Mouse (Mus musculus) forebrain, embryonic 13.5 days (tissue): ENCODE results near the gene Cox7a2. TPM values are rescaled to one million over a fixed set of nuclear protein-coding genes. Genes with fewer than 3 reads are reported as not detected.
A peak's percentile ranks its signal among the peaks of the same experiment; 100 is the strongest.

Source experiments
- ATAC-seq: fragments of 200-750 bp; cut with Nextera tagmentation; 2 replicates; pipeline ENCODE4 v1.8.0; 2017
- H3K27ac ChIP-seq: fragments of 300-500 bp; sonication (generic); 2 replicates; pipeline ENCODE4 v1.5.1; 2015; ENCODE audit warnings: inconsistent platforms, mild to moderate bottlenecking, moderate library complexity
- H3K27me3 ChIP-seq: fragments of 300-500 bp; sonication (generic); 2 replicates; pipeline ENCODE4 v1.6.1; 2015; ENCODE audit warnings: mild to moderate bottlenecking, inconsistent platforms
- H3K36me3 ChIP-seq: fragments of 300-500 bp; sonication (generic); 2 replicates; pipeline ENCODE4 v1.6.1; 2015; ENCODE audit warnings: mild to moderate bottlenecking, inconsistent platforms; ENCODE audit not compliant: poor library complexity, severe bottlenecking
- H3K4me1 ChIP-seq: fragments of 300-500 bp; sonication (generic); 2 replicates; pipeline ENCODE4 v1.6.1; 2015; ENCODE audit warnings: inconsistent platforms
- H3K4me2 ChIP-seq: fragments of 300-500 bp; sonication (generic); 2 replicates; pipeline ENCODE4 v1.6.1; 2015; ENCODE audit warnings: inconsistent platforms, mild to moderate bottlenecking, moderate library complexity
- H3K4me3 ChIP-seq: fragments of 300-500 bp; sonication (generic); 2 replicates; pipeline ENCODE4 v1.5.1; 2015; ENCODE audit warnings: mild to moderate bottlenecking, inconsistent platforms
- H3K9ac ChIP-seq: fragments of 300-500 bp; sonication (generic); 2 replicates; pipeline ENCODE4 v1.6.1; 2015; ENCODE audit warnings: mild to moderate bottlenecking, inconsistent platforms
- H3K9me3 ChIP-seq: fragments of 300-500 bp; sonication (generic); replicated peaks from 2 replicates; pipeline ENCODE4 v1.6.1; 2016; ENCODE audit warnings: inconsistent platforms
- WGBS: fragments of 180-500 bp; shearing (Covaris S2); methylation state at CpG from one replicate; pipeline ENCODE4 v1.1.7; 2015; 5-methylcytosine and 5-hydroxymethylcytosine counted together
- polyA plus RNA-seq: library from polyadenylated mRNA; unstranded; fragments of >200 nt; fragmentation: Nextera tagmentation; extraction: Ambion mirVana; gene quantifications from 2 replicates; pipeline ENCODE4 v1.2.1, GENCODE M21; 2015

The Cox7a2 gene
- polyA plus RNA-seq, result 755 and 828 TPM in 2 replicates

DNA sequence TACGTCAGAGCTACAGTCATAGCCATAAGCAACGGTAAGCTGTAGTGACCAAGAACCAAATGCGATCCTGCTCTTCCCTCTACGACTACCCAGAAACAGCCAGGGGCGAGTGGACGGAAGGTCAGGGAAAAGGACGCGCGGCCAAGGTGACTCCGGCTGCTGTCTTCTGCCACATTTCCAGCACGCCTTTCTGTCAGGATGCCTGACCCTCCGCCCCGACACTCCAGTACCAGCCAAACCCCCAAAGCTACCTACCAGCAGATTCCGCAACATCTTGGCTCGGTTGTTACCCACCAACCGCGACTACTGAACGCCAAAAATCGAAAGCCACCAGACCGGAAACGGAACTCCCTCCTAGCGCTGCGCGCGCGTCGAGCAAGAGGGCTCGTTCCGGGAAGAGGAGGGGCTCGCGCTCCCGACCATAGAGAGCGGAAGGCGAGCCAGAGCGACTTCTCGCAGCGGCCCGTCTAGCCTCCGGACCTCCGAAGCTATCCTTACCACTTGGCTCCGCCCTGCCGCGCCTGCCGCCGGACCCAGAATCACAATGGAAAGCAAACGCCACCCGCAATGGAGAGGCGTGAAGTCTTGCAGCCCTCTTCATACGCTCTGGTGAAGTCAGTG lies at the start of gene Cox7a2:
Gene Cox7a2, minus strand, starts transcription at position 494 of the 621 bp plus-strand sequence.
- WGBS, result under 1% methylated on average over 49 of the region's 49 CpGs
- Histone ChIP-seq H3K36me3 (peaks cover 13% of the 10 kb centered on the region), H3K4me1 (peaks cover 20% of the 10 kb centered on the region), H3K27ac (peak within 1 kb of the TSS; percentile 83), H3K9ac (peak within 1 kb of the TSS; percentile 83), H3K4me3 (peak within 1 kb of the TSS; percentile 92), H3K9me3 (no peaks in the 10 kb centered on the region), H3K27me3 (no peaks in the 10 kb centered on the region), H3K4me2 (peak within 1 kb of the TSS; percentile 65)
- peak; percentile 100 for ATAC-seq

DNA sequence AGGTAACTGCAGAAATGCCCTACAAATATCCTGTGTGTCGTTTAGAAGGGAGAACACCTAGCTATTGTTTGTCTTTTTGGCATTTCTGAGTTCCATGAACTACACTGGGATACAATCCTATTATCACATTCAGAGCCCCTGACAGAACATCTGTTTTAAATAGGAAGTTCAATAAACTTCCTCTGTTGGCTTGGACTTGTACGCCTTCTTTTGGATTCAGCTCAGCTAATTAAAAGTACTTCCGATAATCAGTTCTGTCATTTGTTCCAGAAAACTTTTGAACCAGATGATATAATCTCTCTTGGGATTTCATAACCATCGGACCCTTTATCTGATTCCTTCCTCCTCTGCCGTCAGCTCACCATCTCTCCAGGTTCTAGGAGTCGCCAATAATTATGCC lies 49.7 kb upstream of the Cox7a2 start:
- Histone ChIP-seq H3K36me3 (no peaks in the 10 kb centered on the region), H3K4me2 (no peak overlapping the region), H3K9ac (no peak overlapping the region), H3K9me3 (no peaks in the 10 kb centered on the region), H3K27ac (no peak overlapping the region), H3K4me1 (peaks cover 4% of the 10 kb centered on the region; the same call in 1 of the 2 replicates), H3K27me3 (no peaks in the 10 kb centered on the region), H3K4me3 (no peak overlapping the region)
- no peak for ATAC-seq
- WGBS, result 80% methylated on average over 6 of the region's 6 CpGs

DNA sequence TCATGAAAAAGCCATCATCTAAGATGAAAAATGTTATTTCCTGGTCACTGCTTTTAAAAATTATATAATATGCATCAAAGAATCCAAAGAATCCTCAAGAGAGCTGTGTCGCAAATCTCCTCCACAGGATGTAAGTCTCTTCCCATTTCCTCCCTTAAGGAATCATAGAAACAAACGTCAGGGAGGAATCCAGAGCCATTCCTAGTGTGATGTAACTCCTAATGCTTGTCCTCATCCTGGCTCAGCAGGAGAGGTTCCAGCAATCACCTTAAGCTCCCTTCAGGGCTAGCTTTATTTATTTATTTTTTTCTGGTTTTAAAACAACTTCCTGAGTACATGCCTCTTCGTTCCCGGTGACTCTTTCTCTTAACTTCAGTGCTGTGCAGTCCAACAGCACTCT lies 47.5 kb upstream of the Cox7a2 start:
- peaks cover 4% of the 10 kb centered on the region; the same call in 1 of the 2 replicates for H3K4me1 ChIP-seq
- no peak overlapping the region for H3K27ac ChIP-seq
- no peak overlapping the region for H3K4me2 ChIP-seq
- H3K4me3 ChIP-seq, result no peak overlapping the region
- no peaks in the 10 kb centered on the region for H3K36me3 ChIP-seq
- no peak for ATAC-seq
- H3K9me3 ChIP-seq, result no peaks in the 10 kb centered on the region
- no peak overlapping the region for H3K9ac ChIP-seq
- 60% methylated on average over 4 of the region's 4 CpGs for WGBS
- H3K27me3 ChIP-seq, result no peaks in the 10 kb centered on the region

DNA sequence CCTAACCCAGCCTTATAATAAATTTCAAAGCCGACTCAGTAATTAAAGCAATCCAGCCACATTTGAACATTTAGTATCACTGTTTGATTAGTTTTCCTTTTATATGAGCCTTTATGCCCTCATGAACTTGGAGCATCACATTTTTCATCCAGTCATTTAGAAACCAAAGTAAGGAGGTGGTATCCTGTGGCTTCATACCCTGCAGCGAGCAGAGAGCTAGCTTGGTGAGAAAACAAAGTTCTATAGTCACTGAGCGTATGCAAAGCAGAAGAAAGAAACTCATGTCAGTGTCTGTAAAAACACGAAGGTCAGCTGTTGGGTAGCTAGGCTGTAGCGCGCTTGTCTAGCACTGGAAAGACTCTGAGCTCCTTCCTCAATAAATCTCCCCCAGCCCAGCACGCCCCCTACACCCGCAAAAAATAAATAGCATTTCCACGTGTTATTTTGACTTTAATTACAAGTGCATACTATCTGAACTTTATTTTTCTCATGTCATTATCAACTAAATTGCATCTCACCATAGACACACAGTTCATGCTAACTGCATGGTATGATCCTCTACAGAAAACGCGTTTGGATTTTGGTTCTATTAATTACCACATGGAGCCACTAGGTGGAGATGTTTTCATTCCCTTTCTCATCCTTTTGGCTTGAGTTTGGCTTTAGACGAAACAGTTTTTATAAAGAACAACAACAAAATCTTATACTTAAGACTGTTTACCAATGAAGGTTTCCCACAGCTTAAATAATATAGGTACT lies 46.8 kb upstream of the Cox7a2 start:
- peak; percentile 67 for ATAC-seq

DNA sequence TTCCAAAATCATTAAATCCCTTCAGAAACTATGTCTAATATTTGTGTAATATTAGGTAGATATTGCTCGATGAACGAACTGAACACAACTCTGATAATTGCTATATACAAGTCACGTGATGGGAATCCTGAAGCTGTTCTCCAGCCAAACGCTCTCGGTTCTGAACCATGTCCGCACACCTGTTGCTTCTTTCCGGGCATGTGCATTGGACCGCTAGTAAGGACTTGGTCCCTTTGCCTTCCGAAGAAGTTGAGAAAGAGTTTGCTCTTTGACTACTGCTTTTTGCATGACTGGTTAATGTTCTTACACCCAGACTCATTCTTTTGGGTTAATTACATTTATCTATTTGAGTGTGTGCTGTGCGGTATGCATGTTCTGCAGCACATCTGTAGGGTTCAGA lies 45.7 kb upstream of the Cox7a2 start:
- Histone ChIP-seq H3K4me1 (peaks cover 4% of the 10 kb centered on the region; the same call in 1 of the 2 replicates), H3K27ac (no peak overlapping the region), H3K4me2 (no peak overlapping the region), H3K9ac (no peak overlapping the region), H3K36me3 (no peaks in the 10 kb centered on the region), H3K27me3 (no peaks in the 10 kb centered on the region), H3K9me3 (no peaks in the 10 kb centered on the region), H3K4me3 (no peak overlapping the region)
- 88% methylated on average over 10 of the region's 10 CpGs for WGBS
- ATAC-seq, result no peak

More for the DNA sequence above, 46.8 kb upstream of the Cox7a2 start:
- H3K4me2 ChIP-seq, result no peak overlapping the region
- no peaks in the 10 kb centered on the region for H3K9me3 ChIP-seq
- H3K9ac ChIP-seq, result no peak overlapping the region
- no peak overlapping the region for H3K4me3 ChIP-seq
- H3K4me1 ChIP-seq, result peaks cover 4% of the 10 kb centered on the region; the same call in 1 of the 2 replicates
- WGBS, result 49% methylated on average over 12 of the region's 12 CpGs
- H3K36me3 ChIP-seq, result no peaks in the 10 kb centered on the region
- H3K27ac ChIP-seq, result no peak overlapping the region
- no peaks in the 10 kb centered on the region for H3K27me3 ChIP-seq

DNA sequence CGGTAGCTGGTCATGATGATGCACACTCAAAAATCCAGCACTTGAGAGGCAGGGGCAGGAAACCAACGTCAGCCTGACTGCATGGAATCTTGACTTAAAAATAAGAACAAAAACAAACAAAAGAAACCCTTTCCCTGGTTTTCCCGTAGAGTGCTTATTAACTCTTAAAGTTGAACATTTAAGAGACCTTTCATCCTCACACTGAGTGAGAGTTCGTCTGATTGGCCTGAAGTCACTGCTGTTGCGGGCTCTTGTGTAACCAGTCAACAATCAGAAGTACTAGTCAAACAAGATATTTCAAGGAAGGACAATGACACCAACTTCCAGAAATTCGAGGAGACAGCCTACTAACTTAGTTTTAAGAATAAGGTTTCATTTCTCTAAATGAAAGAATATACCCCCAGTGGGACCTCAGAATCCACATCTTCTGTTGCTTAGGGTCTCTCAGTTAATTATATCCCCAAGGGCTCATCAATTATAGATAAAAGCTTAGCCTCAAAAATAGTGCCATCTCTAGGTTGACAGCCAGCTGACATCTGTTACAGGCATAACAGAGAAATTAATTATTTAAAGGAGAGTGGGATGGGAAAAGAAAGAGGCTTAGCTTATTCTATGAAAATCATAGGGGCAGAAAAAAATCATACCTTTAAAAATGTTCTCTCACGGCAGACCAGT lies 36.9 kb upstream of the Cox7a2 start:
- Histone ChIP-seq H3K4me1 (peaks cover 11% of the 10 kb centered on the region), H3K9ac (no peak overlapping the region), H3K9me3 (no peaks in the 10 kb centered on the region), H3K36me3 (no peaks in the 10 kb centered on the region), H3K27me3 (no peaks in the 10 kb centered on the region), H3K4me2 (no peak overlapping the region), H3K27ac (no peak overlapping the region), H3K4me3 (no peak overlapping the region)
- 76% methylated on average over 7 of the region's 7 CpGs for WGBS
- ATAC-seq, result no peak

DNA sequence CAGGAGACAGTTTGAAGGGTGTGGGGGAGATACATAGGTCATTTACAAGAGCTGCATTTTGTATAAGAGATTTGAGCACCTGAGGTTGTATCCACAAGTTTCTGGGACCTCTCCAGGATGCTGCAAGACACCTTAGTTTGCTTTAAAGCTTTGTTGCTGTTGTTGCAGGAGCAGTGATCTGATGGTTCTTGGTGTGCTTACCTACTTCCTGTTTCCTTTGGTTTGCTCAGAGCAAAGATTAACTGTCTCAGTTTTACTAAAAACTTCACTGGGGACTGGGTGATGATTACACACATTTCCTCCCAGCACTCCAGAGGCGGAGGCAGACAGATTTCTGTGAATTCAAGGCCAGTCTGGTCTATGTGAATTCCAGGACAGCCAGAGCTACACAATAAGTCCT lies 35.4 kb upstream of the Cox7a2 start:
- Histone ChIP-seq H3K9ac (no peak overlapping the region), H3K36me3 (no peaks in the 10 kb centered on the region), H3K27me3 (no peaks in the 10 kb centered on the region), H3K9me3 (no peaks in the 10 kb centered on the region), H3K4me3 (no peak overlapping the region), H3K4me2 (no peak overlapping the region), H3K4me1 (peaks cover 20% of the 10 kb centered on the region), H3K27ac (no peak overlapping the region)
- no peak for ATAC-seq
- 84% methylated on average over 1 of the region's 1 CpGs for WGBS

DNA sequence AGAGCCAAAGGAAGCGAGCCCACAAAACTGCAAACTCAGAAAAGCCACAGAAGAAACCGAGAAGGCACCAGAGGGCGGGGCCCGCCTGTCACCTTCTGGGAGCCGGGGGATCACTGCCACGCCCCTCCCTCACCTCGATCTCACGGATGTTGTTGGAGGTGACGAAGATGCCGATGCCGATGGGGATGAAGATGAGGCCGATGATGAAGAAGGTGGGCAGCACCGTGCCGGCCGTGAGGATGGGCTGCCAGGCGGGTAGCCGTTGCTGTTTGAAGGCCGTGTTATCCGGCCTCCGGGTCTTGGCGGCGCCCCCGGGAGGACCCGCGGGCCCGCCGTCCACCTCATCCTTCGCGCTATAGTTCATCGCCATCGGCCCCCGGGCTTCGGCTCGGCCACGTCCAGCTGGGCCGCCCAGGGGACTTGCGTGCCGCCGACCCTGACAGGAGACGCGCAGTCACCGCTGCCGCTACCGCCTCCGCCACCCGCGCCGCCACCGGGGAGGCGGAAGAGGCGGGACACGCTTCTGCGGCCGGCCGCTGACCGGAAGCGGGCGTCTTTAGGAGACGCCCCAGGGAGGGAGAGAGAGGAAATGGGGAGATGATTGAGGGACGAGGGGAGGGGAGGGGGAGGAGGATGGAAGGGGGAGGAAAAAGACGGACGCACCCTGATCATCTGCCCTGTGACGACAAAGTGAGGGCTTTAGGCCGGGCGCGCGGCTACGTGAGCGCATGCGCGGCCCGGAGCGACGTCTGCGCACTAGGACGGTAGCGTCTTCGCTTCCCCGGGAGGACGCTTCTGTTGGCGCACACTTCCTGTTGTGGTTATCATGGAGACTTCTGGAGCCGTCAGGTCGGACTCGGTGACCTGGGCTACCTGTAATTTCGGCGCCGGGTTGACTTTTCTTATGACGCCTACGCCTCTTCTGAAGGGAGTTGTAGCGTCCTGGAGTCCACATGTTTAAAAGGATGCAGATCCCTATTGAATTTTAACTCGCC lies 33.5 kb upstream of the Cox7a2 start, which contains the start of gene Tmem30a:
Gene Tmem30a, minus strand, starts transcription at position 667 of the 995 bp plus-strand sequence.
- under 1% methylated on average over 84 of the region's 91 CpGs for WGBS
- H3K36me3 ChIP-seq, result no peaks in the 10 kb centered on the region
- peak within 1 kb of the TSS; percentile 92 for H3K9ac ChIP-seq
- peak within 1 kb of the TSS; percentile 95 for H3K4me3 ChIP-seq
- no peaks in the 10 kb centered on the region for H3K27me3 ChIP-seq
- peaks cover 26% of the 10 kb centered on the region for H3K4me1 ChIP-seq
- ATAC-seq, result peak; percentile 99
- H3K27ac ChIP-seq, result peak within 1 kb of the TSS; percentile 94
- peak within 1 kb of the TSS; percentile 73 for H3K4me2 ChIP-seq
- H3K9me3 ChIP-seq, result no peaks in the 10 kb centered on the region

DNA sequence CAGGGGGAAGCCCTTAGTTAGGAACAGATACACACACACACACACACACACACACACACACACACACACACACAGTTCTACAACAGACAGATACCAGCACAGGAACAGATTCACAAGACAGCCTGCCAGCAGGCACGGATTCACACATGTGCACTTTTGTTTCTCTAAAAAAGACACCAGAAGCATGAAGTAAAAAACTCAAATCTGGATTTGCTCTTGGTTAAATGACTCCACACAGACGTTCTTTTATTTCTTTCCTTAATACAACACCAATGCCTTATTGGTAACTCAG lies 26.1 kb upstream of the Cox7a2 start:
- Histone ChIP-seq H3K4me2 (no peak overlapping the region), H3K4me3 (no peak overlapping the region), H3K9ac (no peak overlapping the region), H3K4me1 (peaks cover 30% of the 10 kb centered on the region), H3K27ac (no peak overlapping the region), H3K9me3 (no peaks in the 10 kb centered on the region), H3K36me3 (no peaks in the 10 kb centered on the region), H3K27me3 (no peaks in the 10 kb centered on the region)
- 78% methylated on average over 2 of the region's 2 CpGs for WGBS
- no peak for ATAC-seq

DNA sequence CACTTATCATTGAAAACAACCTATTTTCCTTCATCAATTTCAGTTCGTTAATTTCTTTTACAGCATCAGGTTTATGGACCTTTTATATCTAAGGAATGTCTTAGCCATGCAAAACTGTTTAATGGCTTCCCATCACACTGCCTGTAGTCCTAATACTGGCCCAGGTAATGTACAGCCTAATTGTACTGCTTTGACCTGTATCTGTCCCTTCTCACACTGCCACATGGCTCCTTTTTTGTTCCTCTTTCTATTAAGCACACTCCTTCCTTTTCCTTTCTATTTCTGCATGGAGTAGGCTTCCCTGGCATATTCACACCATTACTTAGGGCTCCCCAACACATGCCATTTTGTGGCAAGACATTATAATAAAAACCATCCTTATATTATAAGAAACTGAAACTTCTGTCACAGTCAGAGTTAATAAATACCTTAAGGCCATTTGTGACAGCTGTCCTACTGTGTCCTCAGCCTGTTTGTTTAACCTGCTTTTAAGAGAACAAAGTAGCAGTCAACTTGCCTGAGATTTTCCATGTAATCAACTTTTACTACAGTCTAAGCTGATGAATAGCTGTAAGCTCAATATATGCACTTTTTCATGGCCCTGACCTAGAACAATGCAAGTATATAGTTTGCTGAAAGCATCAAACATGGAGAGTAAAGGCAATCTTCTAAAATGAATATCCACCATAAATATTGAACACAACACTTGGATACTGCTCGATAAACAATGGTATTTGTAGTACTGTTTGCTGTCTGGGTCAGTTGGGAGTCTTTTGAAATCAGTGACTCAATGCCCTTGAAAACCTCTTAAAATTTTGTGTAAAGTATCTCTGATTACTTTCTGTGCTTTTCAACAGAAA lies 25.5 kb upstream of the Cox7a2 start:
- H3K27ac ChIP-seq, result no peak overlapping the region
- H3K27me3 ChIP-seq, result no peaks in the 10 kb centered on the region
- H3K36me3 ChIP-seq, result no peaks in the 10 kb centered on the region
- WGBS, result 81% methylated on average over 2 of the region's 2 CpGs
- ATAC-seq, result no peak
- H3K9ac ChIP-seq, result no peak overlapping the region
- H3K4me2 ChIP-seq, result no peak overlapping the region
- no peaks in the 10 kb centered on the region for H3K9me3 ChIP-seq
- H3K4me3 ChIP-seq, result no peak overlapping the region
- peaks cover 27% of the 10 kb centered on the region for H3K4me1 ChIP-seq

DNA sequence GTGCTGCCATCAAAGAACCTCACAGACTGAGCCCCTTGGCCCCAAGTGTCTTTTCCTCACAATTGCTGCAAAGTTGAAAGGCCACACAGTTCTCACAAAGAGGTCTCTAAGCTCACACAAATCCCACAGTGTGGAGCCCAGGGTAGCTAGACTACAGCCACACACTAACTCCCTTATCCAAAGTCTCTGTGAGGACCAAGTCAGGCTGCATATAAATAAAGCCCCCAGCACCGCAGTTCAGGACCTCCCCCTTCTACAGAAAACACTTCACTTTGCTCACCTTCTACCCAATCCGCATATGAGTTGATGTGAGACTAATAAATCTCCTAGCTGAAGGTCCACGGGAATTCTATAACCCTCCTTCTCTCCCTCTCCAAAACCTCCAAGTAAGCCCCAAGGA lies 24.8 kb upstream of the Cox7a2 start:
- Histone ChIP-seq H3K36me3 (no peaks in the 10 kb centered on the region), H3K4me2 (no peak overlapping the region), H3K27ac (no peak overlapping the region), H3K9me3 (no peaks in the 10 kb centered on the region), H3K4me3 (no peak overlapping the region), H3K4me1 (peaks cover 26% of the 10 kb centered on the region), H3K27me3 (no peaks in the 10 kb centered on the region), H3K9ac (no peak overlapping the region)
- WGBS, result 50% methylated on average over 3 of the region's 3 CpGs
- ATAC-seq, result no peak
